Mouse (Mus musculus): Measurements from ENCODE around the gene Rxylt1. TPM values are rescaled to one million over a fixed set of nuclear protein-coding genes. Genes with fewer than 3 reads are reported as not detected.

Gene Rxylt1
- polyA plus RNA-seq, 1 experiment = 63.2 TPM

Other genes starting within 250 kb of the Rxylt1 start
- 1.0 and 1.2 TPM in 2 replicates for gene Srgap1, start 50.1 kb downstream of the Rxylt1 start, polyA plus RNA-seq (2012; ENCODE audit: insufficient read depth, insufficient read length, missing spikeins)